Mouse (Mus musculus) heart, adult 11 months (tissue): ENCODE data around the gene Wdfy2.
A peak's percentile ranks its signal among the peaks of the same experiment; 100 is the strongest.

Experiments used
- DNase-seq: peaks from one replicate; pipeline ENCODE4 v3.0.0; 2022

The Wdfy2 gene

DNA sequence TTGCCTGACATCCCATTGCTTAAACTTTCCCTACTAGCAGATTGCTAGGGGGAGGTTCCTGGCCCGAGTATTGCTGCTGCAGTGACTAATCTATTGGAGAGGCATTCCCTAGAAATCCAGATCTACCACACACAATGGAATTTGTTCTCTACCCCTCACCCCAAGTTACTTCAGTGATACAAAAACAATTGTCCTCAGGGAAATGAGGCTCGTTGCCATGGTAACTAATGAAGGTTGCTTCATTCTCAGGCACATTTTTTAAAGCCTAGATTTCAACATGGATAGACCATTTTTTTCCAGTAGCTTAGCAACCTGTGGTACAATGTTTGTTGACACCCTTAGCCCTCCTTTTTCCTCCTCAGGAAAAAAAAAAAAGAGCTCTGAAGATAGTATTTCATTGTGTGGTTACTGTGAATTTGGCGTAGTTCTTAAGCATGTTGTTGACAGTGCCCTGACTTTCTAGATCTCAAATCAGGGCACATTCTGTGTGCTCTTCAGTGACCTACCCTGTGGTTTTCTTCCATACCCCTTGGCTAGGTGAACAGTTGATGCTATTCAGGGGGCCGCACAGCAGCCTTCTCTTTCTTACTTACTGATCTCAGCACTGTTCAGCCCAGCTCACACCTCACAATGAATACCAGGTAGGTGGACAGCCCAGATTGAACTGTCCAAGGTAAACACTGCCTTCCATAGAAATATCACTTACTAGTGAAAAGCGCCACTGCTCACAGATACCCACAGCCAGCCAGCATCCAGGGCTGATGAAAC lies 42.8 kb downstream of the Wdfy2 start:
- DNase-seq, result peak; percentile 98

DNA sequence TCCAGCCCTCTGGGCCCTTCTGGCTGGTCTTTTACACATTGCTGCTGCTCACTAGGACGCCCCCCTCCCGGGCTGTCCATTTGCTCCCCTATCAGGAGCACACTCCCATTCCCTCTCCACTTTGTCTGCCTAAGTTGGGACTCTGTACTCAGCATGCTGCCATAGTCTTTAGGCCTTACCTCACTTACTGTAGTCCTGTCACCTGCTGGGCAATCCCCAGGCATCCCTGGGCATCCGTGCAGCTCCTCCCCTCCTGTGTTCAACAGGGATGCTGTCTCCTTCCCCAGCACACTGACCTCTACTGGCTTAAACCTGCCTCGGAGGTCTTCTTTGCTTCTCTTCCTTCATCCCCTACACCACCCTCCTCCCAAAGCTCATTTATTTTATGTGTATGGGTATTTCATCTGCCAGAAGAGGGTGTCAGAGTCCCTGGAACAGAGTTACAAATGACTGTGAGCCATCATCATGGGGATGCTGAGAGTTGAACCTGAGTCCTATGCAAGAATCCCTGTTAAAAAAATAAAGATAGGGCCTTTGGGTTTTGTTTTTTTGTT lies 44.7 kb downstream of the Wdfy2 start:
- DNase-seq, result peak; percentile 87

DNA sequence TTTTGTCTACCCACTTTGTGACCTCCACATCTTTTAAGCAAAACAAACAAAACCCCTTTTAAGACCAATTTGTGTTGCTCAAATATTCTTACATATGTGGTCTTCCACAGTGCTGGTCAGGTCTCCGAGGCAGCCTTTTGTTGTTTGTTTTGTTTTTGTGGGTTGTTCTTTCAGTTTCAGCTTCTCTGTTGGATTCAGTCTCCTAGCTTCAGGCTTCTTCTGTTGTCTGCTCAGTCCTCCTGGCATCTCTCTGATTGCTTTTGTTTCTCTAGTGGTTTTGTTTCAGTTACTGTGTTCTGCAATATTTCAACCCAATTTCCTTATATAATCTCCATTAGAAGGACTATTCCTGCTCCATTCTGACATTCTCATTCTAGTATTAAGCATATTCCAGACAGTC lies 46.1 kb downstream of the Wdfy2 start:
- peak; percentile 63 for DNase-seq

DNA sequence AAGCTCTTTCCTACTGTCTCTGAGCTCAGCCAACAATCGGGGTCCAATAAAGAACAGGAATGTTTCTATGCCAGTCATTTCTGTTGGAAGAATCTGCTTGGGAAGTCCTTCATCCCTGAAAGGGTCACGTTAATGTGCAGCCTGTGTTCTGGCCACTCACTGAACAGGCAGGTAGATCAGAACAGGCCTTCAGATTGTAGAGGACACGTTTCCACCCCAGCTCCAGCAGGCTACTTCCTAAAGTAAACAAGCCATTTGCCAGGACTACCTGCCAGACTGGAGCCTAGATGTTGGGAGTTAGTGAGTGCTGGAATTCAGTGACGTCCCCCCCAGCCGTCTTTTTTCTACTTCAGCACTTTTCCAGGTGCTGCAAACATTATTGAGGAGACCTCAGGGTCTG lies 46.7 kb downstream of the Wdfy2 start:
- peak; percentile 90 for DNase-seq

DNA sequence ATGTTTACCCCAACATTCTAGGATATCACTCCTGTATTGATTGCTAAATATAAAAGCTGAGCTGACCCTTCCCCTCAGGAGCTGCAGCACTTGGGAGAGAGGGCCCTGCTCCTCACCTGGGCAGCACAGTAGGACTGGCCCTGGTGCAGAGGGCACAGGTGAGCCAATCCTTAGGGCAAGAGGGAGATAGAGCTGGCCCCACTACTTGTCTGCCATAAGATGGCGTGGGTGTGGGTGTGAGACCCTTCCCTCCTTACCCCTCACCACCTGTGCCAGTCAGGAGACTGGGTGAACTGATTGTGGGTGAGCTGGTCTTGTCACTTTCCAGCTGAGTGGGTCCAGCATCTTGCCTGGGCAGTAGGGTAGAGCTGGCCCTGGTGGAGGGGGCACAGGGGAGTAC lies 47.2 kb downstream of the Wdfy2 start:
- peak; percentile 81 for DNase-seq

DNA sequence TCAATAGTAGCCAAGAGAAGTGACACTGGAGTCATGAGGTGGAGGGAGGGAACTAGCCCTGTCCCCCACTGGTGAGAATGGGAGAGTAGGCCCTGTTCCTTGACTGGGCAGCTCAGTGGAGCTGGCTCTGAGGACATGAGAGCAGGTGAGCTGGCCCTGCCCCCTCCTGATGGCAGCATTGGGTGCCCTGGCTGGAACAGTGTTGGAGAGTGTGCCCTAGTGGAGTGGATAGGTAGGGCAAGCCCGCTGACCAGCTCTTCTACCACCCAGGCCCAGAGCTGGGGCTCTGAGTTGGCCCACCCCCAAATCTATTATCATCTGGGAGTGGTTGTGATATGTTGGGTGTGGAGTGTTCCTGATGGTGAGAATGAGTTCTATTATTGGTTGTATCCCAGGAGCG lies 47.7 kb downstream of the Wdfy2 start:
- DNase-seq, result peak; percentile 91

DNA sequence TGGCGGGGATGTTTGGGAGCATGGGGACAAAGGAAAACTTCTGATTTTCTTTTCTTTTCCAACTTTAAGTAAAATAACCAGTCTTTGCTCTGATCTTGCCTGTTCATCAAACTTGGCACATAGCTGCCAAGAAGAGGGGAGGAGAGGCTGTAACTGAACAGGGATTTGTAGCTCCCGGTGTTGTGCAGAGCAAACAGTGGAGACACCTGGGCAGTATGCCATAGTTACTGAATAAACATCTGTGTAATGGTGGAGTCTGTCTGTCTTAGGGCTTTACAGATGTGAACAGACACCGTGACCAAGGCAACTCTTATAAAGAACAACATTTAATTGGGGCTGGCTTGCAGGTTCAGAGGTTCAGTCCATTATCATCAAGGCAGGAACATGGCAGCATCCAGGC lies 53.9 kb downstream of the Wdfy2 start:
- DNase-seq, result no peak

DNA sequence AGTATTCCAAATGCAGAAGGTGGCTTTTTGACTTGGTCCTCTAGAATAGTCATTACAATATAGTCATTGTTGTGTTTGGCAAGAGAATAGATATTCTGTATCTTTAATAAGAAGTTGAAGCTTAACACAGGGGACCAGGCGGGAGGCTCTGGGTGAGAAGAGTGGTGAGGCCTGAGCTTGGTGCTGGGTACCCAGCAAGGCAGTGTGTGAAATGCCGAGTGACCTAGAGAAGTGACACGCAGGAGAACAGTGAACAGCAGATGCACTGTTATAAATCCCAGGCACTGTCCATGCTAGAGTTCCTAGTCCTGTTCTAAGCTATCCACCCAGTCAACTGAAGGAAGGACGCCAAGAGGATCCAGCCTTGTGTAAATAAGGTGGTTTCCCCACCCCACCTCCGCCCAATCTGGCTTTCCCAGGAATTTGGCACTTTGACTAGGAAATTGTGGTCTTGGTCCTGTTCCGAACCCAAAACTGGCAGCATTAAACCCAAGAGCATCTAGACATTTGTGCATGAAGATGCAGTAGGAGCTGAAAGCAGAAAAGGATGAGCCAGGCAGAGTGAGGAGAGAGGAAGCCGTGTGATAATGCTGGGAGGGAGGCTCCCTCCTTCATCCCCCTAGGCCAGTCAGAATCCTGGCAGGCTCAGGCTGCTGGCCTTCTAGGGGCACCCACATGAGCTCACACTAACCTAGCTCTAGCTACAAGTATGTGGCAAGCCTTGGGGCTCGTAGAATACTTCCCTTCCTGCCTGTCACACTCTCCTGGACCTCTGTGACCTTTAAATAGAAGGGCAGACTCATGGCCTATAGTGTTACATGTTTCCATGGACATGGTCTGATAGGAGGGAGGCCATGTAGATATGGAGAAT lies 55.5 kb downstream of the Wdfy2 start:
- peak; percentile 93 for DNase-seq

DNA sequence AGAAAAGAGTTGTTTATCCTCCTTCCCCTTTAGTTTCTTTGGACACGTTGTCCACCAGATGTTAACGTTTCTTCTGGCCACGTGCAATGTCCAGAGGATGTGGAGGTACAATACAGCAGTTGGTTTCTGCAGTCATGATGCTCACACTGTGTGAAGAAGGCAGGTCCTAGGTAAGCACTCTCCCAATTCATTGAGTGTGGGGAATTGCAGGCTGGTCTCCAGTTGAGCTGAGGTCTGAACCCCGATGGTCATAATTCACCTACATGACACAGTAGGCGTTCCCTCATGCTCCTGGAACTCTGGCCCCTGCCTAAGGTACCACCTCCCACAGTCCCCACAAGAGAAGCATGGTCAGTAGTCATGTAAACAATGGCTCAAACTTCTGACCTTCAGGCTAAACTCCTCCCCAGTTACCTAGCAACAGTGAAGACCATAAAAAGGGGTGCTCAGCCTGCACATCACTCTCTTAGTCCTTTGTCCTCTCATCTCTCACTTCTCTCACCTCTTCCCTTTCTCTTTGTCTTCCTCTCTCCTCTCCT lies 56.2 kb downstream of the Wdfy2 start:
- DNase-seq, result peak; percentile 65

DNA sequence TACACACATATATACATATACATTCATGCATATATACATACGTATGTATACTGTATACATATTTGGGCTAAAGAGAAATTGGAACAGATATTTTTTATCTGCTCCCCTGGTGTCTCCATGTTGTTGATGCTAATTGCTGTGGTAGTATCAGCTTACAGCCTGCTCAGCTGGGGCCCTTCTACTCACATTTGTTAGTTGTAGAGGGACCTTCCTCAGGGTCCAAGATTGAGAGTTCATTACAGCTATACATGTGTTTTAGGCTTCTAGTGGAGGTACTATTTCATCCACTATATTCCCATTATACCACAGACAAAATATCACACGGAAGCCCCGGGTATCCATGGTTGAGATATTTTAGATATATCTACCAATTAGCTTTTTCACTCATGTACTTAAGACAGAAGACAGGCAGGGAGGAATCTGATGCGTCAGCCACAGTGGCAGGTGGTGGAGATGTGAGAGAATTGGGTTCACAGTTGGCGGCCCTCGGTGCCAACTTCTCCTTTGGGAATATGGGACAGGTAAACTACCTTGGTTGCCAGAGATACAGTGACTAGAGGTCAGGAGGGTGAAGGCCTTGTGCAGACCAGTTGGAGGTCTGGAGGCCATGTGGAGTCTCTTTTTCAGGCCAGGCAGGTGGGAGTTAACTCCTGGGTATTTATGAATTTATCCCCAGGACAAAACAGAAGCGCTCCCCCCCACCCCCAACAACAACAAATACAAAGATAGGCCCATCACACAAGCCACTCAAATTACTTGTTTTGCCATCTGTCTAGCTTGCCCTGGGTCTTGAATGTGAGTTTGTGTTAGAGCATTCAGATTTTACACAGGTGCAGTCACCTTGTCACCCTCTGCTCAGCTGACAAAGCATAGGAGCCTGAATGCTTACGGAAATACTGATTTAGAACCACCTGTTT lies 57.7 kb downstream of the Wdfy2 start:
- peak; percentile 61 for DNase-seq

DNA sequence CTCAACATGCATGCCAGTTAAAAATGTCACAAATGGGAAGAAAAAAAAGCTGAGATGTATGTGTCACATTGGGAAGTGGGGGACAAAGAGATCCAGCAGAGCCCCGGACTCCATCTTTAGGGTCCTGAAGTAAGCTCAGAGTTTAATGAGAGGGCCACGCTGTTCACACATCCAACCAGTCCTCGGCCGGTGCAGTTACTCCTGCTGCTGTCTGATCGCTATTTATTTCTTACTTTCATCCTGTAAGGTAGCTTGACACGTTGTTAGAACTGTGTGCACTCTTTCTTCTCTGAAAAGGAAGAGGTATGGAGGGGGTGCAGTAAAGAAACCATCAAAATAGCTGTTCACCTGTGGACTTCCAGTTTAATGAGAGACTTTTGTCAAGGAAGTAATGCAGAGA lies 60.6 kb downstream of the Wdfy2 start:
- peak; percentile 34 for DNase-seq

DNA sequence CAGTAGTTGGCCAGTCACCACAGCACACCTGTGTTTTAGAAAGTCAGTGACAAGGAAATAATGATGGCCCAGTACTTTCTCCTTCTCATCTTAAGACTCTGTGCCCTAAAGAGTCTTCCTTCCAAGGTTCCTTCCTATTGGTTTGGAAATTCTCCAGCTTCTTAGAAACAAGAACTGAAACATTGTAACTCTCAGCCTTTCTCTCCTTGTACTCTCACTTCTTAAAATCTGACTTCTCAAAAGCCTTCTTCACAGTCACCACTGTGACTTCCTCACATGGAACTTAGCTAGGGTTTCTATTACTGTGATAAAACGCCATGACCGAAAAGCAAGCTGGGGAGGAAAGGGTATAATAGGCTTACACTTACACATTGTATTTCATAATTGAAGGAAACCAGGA lies 70.4 kb downstream of the Wdfy2 start:
- peak; percentile 34 for DNase-seq

DNA sequence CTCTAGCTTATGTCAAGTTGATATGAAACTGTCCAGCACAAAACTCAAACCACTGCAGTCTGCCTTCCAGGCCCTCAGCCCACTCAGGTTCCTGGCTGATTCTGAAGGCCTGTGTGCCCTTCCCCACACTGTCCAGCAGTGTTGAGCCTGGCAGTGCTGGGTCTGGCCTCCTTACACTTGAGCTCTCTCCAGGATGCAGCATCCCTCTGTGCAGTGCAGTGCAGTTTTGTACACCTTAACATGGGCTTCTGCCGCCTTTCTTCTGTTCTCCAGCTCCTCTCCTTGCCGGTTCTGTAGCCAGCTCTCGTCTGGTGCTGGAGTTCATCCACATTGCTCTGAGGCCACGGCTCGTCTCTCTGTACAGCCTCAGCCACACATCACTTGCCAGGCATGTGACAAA lies 71.1 kb downstream of the Wdfy2 start:
- peak; percentile 56 for DNase-seq

DNA sequence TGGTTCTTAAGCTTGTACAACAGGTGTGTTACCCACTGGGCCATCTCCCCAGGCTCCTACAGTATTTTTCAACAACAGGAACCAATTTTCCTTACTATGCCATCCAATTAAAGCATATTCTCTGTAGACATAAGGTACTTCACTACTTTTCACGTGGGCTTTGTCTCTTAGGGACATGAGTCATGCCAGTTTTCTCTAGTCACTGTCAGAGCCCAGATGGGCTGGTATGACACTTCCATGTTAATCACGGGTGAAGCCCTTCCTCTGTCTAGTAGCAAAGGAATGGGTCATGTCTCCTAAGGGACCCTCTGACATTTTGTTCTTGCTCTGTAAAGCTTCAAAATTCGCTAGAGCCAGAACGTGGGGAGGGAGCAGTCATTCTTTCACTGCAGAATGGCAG lies 73.4 kb downstream of the Wdfy2 start:
- DNase-seq, result peak; percentile 43

DNA sequence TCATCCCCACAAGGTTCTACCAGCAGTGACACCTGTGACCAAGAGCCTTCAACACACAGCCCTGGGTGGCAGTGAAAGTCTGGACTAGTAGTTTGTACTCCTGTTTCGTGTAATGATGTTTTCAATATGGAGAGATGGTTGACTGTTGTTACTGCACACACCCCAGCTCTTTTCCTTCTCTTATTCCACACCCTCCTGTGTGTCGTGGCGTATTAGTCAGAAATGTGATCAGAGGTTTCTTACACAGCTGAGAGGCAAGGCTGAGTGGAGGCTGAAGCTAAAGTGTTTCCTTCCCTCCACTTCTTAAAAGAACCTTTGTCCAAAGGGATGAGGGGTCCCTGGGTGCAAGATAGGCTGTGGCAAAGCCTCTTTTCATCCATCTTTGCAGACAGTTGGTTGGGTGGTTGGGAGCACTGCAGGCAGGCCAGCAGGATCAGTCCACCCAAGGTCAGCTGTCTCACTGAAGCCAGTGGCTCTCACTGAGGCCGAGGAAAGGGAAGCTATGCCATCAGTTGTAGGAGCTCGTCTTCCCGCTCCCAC lies 77.7 kb downstream of the Wdfy2 start:
- peak; percentile 64 for DNase-seq

DNA sequence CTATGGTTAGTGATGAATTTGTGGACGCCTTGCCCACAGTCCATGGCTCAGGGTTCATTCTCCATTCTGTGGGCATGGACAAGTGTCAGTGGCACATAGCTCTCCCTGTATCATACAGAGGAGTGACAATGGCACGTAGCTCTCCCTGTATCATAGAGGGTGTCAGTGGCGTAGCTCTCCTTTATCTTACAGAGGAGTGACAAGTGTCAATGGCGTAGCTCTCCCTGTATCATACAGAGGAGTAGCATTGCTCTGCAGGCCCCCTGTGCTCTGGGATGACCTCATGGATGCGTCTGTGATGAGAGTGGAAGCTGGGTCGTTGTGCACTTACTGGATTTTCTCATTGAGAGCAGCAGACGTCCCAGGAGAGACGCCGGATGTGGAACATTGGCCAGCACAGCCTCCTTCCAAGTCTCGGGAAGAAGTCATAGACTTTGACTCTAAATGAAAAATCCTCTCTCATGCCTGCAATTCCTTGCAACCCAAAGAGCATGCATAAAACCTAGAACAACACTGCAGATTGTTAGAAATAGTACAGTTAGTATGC lies 79.1 kb downstream of the Wdfy2 start:
- peak; percentile 91 for DNase-seq

DNA sequence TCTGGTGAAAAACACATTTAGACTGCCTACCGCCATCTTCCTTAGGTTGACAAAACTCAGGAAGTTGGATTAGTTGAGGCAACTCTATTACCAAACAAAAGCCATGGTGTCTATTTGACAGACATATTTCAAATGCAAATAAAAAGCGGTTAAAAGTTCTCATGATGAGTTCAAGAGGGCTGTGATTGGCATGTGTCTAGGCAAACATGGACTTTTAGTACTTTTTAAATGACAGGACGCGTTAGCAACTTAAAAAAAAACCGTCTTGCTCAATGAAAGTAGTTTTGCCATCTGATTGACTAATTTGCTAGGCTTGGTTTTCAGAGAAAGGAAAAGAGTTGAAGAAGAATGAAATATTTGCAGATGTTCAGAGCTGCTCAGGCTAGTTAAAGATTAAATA lies 83.9 kb downstream of the Wdfy2 start:
- DNase-seq, result no peak

DNA sequence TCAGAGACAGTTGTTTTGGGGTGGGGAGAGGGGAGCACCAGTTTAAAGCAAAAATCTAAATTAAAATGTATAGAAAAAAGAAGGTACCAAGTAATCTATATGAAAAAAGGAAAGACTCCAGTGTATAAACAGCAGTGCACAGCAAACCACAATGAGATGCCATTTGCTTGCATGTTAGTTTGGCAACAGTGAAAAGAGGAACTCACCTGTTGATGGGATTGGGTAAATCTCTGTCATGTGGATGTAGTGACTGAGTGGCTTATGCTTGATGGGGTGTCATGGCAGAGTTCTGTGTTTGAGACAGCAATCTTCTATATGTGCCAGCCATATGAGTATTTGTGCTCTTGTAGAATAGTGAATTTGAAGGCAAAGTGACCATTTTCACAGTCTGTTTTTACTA lies 85.2 kb downstream of the Wdfy2 start:
- DNase-seq, result no peak

DNA sequence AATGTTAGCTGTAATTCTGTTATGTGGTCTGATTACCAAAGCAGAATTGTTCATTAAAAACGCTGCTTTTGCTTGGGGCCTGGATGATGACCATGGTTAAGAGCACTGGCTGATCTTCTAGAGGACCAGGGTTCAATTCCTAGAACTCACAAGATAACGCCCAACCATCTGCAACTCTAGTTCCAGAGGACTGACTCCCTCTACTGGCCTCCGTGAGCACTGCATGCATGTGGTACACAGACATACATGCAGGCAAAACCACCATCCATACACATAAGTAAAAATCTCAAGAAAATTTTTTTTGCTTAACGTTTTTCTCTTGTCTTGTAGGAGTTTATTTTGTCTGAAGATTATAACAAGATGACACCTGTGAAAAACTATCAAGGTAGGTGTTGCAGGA lies 87.3 kb downstream of the Wdfy2 start:
- DNase-seq, result no peak

DNA sequence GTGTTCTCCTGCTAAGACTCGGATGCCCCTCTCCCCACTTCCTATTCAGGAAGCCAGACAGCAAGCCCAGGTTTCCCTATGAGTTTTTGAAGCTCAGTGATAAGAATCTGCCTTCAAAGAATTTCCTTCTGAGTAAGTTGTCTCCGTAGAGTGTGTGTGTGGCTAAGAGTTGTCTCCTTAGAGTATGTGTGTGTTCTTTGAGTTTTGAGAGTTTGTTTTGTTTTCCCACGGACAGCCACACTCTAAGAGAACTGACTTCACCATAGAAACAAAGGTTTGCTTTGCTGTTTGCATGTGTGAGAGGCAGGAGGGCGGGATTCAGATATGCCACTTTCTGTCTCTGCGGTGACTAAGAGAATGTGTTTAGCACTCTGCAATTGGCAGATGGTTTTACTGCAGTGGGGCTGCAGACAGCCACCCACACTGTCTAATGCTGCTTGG lies 90.6 kb downstream of the Wdfy2 start:
- DNase-seq, result no peak

DNA sequence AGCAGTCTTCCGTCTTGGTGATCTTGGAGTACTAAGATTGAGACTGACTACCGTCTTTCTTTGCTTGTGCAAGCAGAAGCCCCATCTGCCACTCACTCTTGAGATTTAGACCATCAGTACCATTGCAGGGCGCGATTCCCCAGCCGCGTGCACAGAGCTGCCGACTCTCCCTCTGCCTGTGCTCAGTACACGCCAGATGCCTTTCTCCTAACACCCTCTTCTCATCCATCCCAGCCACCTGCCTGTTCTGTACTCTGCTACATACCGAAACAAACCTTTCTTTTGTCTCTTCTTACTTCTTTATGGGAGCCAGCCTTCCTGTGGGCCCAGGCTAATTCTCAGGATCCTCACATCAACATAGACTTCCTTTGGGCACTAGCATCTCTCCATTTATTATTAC lies 97.9 kb downstream of the Wdfy2 start:
- DNase-seq, result no peak
